Mouse (Mus musculus) neural tube, embryonic 14.5 days (tissue): ENCODE data around the gene Npas3. TPM values are rescaled to one million over a fixed set of nuclear protein-coding genes. Genes with fewer than 3 reads are reported as not detected.
A peak's percentile ranks its signal among the peaks of the same experiment; 100 is the strongest.

Experiments
- ATAC-seq: fragments of 200-750 bp; cut with Nextera tagmentation; 2 replicates; pipeline ENCODE4 v1.8.0; 2017; ENCODE audit warnings: low read depth, mild to moderate bottlenecking, moderate TSS enrichment, moderate library complexity
- H3K27ac ChIP-seq: fragments of 300-500 bp; sonication (generic); 2 replicates; pipeline ENCODE4 v1.5.1; 2014; ENCODE audit warnings: low read depth, mild to moderate bottlenecking, control low read depth, low read length, moderate library complexity, mixed read lengths
- H3K27me3 ChIP-seq: fragments of 300-500 bp; sonication (generic); 2 replicates; pipeline ENCODE4 v1.6.1; 2014; ENCODE audit warnings: low read length; ENCODE audit not compliant: control insufficient read depth, insufficient read depth
- H3K36me3 ChIP-seq: fragments of 300-500 bp; sonication (generic); 2 replicates; pipeline ENCODE4 v1.6.1; 2014; ENCODE audit warnings: low read length, mixed read lengths; ENCODE audit not compliant: control insufficient read depth, insufficient read depth
- H3K4me1 ChIP-seq: fragments of 300-500 bp; sonication (generic); 2 replicates; pipeline ENCODE4 v1.6.1; 2014; ENCODE audit warnings: low read length; ENCODE audit not compliant: control insufficient read depth, insufficient read depth
- H3K4me2 ChIP-seq: fragments of 300-500 bp; sonication (generic); 2 replicates; pipeline ENCODE4 v1.6.1; 2014; ENCODE audit warnings: mild to moderate bottlenecking, low read depth, low read length, control low read depth
- H3K4me3 ChIP-seq: fragments of 300-500 bp; sonication (generic); 2 replicates; pipeline ENCODE4 v1.5.1; 2014; ENCODE audit warnings: low read depth, low read length, control low read depth, mixed read lengths
- H3K9ac ChIP-seq: fragments of 300-500 bp; sonication (generic); replicated peaks from 2 replicates; pipeline ENCODE4 v1.6.1; 2014; ENCODE audit warnings: low read depth, mild to moderate bottlenecking, control low read depth, low read length, mixed read lengths
- H3K9me3 ChIP-seq: fragments of 300-500 bp; sonication (generic); 2 replicates; pipeline ENCODE4 v1.6.1; 2016; ENCODE audit warnings: low read length; ENCODE audit not compliant: control insufficient read depth
- WGBS: fragments of 180-500 bp; shearing (Covaris S2); extraction: QIAGEN DNeasy Blood & Tissue Kit; methylation state at CpG from one replicate; pipeline ENCODE4 v1.1.7; 2014; 5-methylcytosine and 5-hydroxymethylcytosine counted together
- polyA plus RNA-seq: library from polyadenylated mRNA; unstranded; fragments of >200 nt; fragmentation: Nextera tagmentation; extraction: Ambion mirVana; gene quantifications from 2 replicates; pipeline ENCODE4 v1.2.1, GENCODE M21; 2014

Npas3 gene
- polyA plus RNA-seq, 1 experiment from 2014 or later, result 29.1 TPM

- Histone ChIP-seq H3K9ac (no peak overlapping the region), H3K36me3 (no peaks in the 10 kb centered on the region), H3K27ac (no peak overlapping the region), H3K4me2 (no peak overlapping the region), H3K27me3 (no peaks in the 10 kb centered on the region), H3K4me3 (no peak overlapping the region), H3K9me3 (no peaks in the 10 kb centered on the region), H3K4me1 (peaks cover 9% of the 10 kb centered on the region; the same call in 1 of the 2 replicates)
- 25% methylated on average over 16 of the region's 16 CpGs for WGBS
- peak; percentile 51 for ATAC-seq
Measured at GRCm38 (mm10) chr12:53738549-53739292, 490.2 kb downstream of the Npas3 start.

- no peak for ATAC-seq
- no peak overlapping the region for H3K27ac ChIP-seq
- 30% methylated on average over 5 of the region's 5 CpGs for WGBS
Measured at GRCm38 (mm10) chr12:53746653-53747052, 498.2 kb downstream of the Npas3 start.

GRCm38 (mm10) chr12:53749375-53749774, 500.9 kb downstream of the Npas3 start:
- H3K4me1 ChIP-seq, result peaks cover 15% of the 10 kb centered on the region
- WGBS, result 29% methylated on average over 4 of the region's 4 CpGs
- peak; percentile 75; the same call in 1 of the 2 replicates for ATAC-seq

More at GRCm38 (mm10) chr12:53746653-53747052, 498.2 kb downstream of the Npas3 start:
- Histone ChIP-seq H3K36me3 (no peaks in the 10 kb centered on the region), H3K27me3 (no peaks in the 10 kb centered on the region), H3K4me1 (peaks cover 6% of the 10 kb centered on the region), H3K9me3 (no peaks in the 10 kb centered on the region), H3K4me2 (no peak overlapping the region), H3K9ac (no peak overlapping the region), H3K4me3 (no peak overlapping the region)

GRCm38 (mm10) chr12:53752281-53753072, 504.0 kb downstream of the Npas3 start:
- H3K27me3 ChIP-seq, result no peaks in the 10 kb centered on the region
- no peak overlapping the region for H3K27ac ChIP-seq
- WGBS, result 56% methylated on average over 13 of the region's 13 CpGs
- H3K4me2 ChIP-seq, result no peak overlapping the region
- H3K4me1 ChIP-seq, result peaks cover 17% of the 10 kb centered on the region
- no peaks in the 10 kb centered on the region for H3K9me3 ChIP-seq
- no peak for ATAC-seq
- no peak overlapping the region for H3K9ac ChIP-seq
- no peak overlapping the region for H3K4me3 ChIP-seq
- no peaks in the 10 kb centered on the region for H3K36me3 ChIP-seq

More at GRCm38 (mm10) chr12:53749375-53749774, 500.9 kb downstream of the Npas3 start:
- no peaks in the 10 kb centered on the region for H3K36me3 ChIP-seq
- no peak overlapping the region for H3K4me3 ChIP-seq
- no peak overlapping the region for H3K27ac ChIP-seq
- H3K9ac ChIP-seq, result no peak overlapping the region
- H3K4me2 ChIP-seq, result no peak overlapping the region
- H3K9me3 ChIP-seq, result no peaks in the 10 kb centered on the region
- no peaks in the 10 kb centered on the region for H3K27me3 ChIP-seq

GRCm38 (mm10) chr12:53753368-53753937, 505.0 kb downstream of the Npas3 start:
- ATAC-seq, result peak; percentile 26; the same call in 1 of the 2 replicates
- H3K36me3 ChIP-seq, result no peaks in the 10 kb centered on the region
- H3K27ac ChIP-seq, result no peak overlapping the region
- no peak overlapping the region for H3K9ac ChIP-seq
- WGBS, result 36% methylated on average over 13 of the region's 13 CpGs
- H3K27me3 ChIP-seq, result no peaks in the 10 kb centered on the region
- no peak overlapping the region for H3K4me2 ChIP-seq
- H3K9me3 ChIP-seq, result no peaks in the 10 kb centered on the region
- H3K4me3 ChIP-seq, result no peak overlapping the region
- H3K4me1 ChIP-seq, result peaks cover 17% of the 10 kb centered on the region

GRCm38 (mm10) chr12:53754236-53754635, 505.8 kb downstream of the Npas3 start:
- Histone ChIP-seq H3K27me3 (no peaks in the 10 kb centered on the region), H3K4me2 (no peak overlapping the region), H3K4me3 (no peak overlapping the region), H3K4me1 (peaks cover 17% of the 10 kb centered on the region), H3K9me3 (no peaks in the 10 kb centered on the region), H3K27ac (no peak overlapping the region), H3K9ac (no peak overlapping the region), H3K36me3 (no peaks in the 10 kb centered on the region)
- ATAC-seq, result no peak
- 20% methylated on average over 7 of the region's 7 CpGs for WGBS

- Histone ChIP-seq H3K4me3 (no peak overlapping the region), H3K9ac (no peak overlapping the region), H3K4me1 (peaks cover 9% of the 10 kb centered on the region; the same call in 1 of the 2 replicates), H3K27ac (no peak overlapping the region), H3K36me3 (no peaks in the 10 kb centered on the region), H3K4me2 (no peak overlapping the region), H3K9me3 (no peaks in the 10 kb centered on the region), H3K27me3 (no peaks in the 10 kb centered on the region)
- WGBS, result 61% methylated on average over 6 of the region's 6 CpGs
- no peak for ATAC-seq
Measured at GRCm38 (mm10) chr12:53757631-53758030, 509.2 kb downstream of the Npas3 start.

GRCm38 (mm10) chr12:53758356-53758755, 509.9 kb downstream of the Npas3 start:
- no peak for ATAC-seq
- H3K36me3 ChIP-seq, result no peaks in the 10 kb centered on the region
- 0 out of 2 replicates have a peak, but pooled peaks cover 7% of the 10 kb centered on the region for H3K4me1 ChIP-seq
- H3K4me2 ChIP-seq, result no peak overlapping the region
- 79% methylated on average over 5 of the region's 5 CpGs for WGBS
- no peak overlapping the region for H3K9ac ChIP-seq
- no peaks in the 10 kb centered on the region for H3K27me3 ChIP-seq
- H3K4me3 ChIP-seq, result no peak overlapping the region
- no peaks in the 10 kb centered on the region for H3K9me3 ChIP-seq
- H3K27ac ChIP-seq, result no peak overlapping the region
